Mouse (Mus musculus): ENCODE measurements around the gene Rrp15.

GRCm38 (mm10) chr1:186691708-186692107 lies 57.5 kb downstream of the Rrp15 start:
- no peak for TF ChIP-seq CTCF (IDR thresholded peaks at IDR 0.05; ENCODE audit: borderline replicate concordance, insufficient read depth, low read length)
- no peak for TF ChIP-seq POLR2A (IDR thresholded peaks at IDR 0.05; ENCODE audit: low read depth, low read length)
